Mouse (Mus musculus) ES-Bruce4 (cell line): ENCODE measurements around the gene Clic5.

Experiments
- CTCF ChIP-seq: IDR thresholded peaks from one replicate; pipeline ENCODE4 v1.8.1; 2011; ENCODE audit warnings: low read depth, low read length
- EP300 ChIP-seq: IDR thresholded peaks from 2 replicates; pipeline ENCODE4 v1.6.1; 2011; ENCODE audit warnings: low read depth, low read length; ENCODE audit not compliant: insufficient read depth
- POLR2A ChIP-seq: IDR thresholded peaks from one replicate; pipeline ENCODE4 v1.8.1; 2011; ENCODE audit warnings: low read length; ENCODE audit not compliant: insufficient read depth

DNA sequence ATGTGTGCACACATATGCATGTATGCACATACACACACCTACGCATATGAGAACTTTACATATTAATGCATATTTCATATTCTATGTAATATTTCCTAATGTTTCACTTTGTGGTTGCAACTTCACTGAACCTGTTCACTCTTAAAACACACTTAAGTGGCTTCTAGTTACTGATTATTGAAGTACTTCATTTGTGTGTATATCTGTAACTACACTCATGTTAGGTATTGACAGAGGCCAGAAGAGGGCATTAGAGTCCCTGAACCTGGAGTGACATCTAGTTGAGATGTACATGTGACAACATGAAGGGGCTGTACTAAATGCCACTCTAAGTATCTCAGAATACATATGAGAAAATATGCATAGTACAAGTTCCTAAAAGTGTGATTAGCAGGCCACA is 99.9 kb downstream of the Clic5 start:
- no peak for TF ChIP-seq CTCF
- TF ChIP-seq EP300 = no peak
- TF ChIP-seq POLR2A = no peak
